Mouse (Mus musculus): ENCODE measurements at regions not wholly inside any gene's neighbourhood (a gene's known extent, or its start where the extent isn't known, plus 50 kb on each side); places are given as distances from the start of the nearest gene placed in this dataset.

DNA sequence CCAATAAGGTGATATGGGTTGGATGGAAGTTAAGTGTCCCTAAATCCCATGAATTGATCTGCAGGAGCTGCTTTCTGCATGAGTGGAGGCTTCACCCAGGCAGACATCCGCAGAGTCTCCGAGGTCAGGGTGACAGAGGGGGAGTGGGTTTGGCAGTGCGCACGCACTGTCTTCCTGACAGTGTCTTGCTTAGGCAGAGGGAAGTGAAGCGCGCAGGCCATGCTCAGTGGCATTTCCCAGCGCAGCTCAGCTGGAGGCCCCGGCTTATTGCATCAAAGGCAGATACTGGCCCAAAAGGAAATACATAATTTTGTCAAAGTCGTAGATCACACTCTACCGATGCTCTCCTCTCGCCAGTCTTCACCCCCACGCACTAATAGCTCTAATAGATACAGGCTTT, 252.7 kb upstream of the Dnajc24 start:
- Histone ChIP-seq H3K4me1 (ENCODE audit: control insufficient read depth, insufficient read depth, low read length) (no peaks in the 10 kb centered on the region), H3K27ac (ENCODE audit: control insufficient read depth, insufficient read depth, low read depth, low read length, poor library complexity) (no peak overlapping the region), H3K4me3 (replicated peaks; ENCODE audit: control insufficient read depth, low read depth, low read length) (no peak overlapping the region)
- 75% methylated on average over 12 of the region's 12 CpGs for WGBS
- TF ChIP-seq POLR2A (IDR thresholded peaks at IDR 0.05; ENCODE audit: borderline replicate concordance, control insufficient read depth, low read depth, low read length) (no peak), CTCF (IDR thresholded peaks at IDR 0.05; ENCODE audit: control insufficient read depth, insufficient read depth, low read length) (no peak)

DNA sequence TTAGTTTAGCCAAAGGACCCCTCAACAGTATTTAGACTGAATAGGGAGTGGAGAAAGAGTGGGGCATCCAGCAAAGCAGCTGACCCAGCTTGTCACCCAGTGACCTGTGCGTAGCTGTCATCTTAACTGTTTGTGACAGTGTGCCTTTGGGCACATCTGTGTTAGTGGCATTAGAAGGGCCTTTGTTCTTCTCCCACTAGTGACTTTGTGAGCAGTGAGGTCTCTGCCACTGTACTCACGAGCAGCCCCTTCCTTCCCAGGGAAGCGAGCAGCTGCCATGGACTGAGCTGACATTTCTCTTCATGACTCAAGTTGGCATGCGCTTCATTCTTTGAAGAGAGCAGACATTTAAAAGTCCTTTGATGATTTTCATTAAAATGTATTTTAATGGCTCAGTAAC, 231.0 kb upstream of the Dnajc24 start:
- no peak for TF ChIP-seq POLR2A (IDR thresholded peaks at IDR 0.05; ENCODE audit: borderline replicate concordance, control insufficient read depth, low read depth, low read length)
- no peak for TF ChIP-seq CTCF (IDR thresholded peaks at IDR 0.05; ENCODE audit: control insufficient read depth, insufficient read depth, low read length)
- Histone ChIP-seq H3K4me3 (replicated peaks; ENCODE audit: control insufficient read depth, low read depth, low read length) (no peak overlapping the region), H3K27ac (ENCODE audit: control insufficient read depth, insufficient read depth, low read depth, low read length, poor library complexity) (no peak overlapping the region), H3K4me1 (ENCODE audit: control insufficient read depth, insufficient read depth, low read length) (no peaks in the 10 kb centered on the region)
- 74% methylated on average over 4 of the region's 4 CpGs for WGBS

DNA sequence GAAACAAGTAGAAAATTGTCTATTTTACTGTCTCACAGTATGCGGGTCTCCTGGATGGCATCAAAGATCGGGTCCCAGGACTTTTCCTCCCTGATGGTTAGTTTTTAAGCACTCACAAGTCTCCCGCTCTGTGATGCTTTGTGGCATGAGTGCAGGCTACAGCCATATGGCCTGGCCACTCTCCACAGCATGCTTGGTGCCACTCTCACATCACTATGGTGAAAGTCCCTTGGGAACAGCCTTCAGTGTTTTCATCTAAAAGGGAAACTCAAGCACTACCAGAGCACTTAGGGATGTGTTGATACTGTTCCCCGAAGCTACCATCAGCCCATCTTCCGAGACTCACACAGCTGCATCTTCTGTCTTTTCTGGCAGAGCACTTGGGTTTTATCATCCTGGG, 227.8 kb upstream of the Dnajc24 start:
- TF ChIP-seq CTCF (IDR thresholded peaks at IDR 0.05; ENCODE audit: control insufficient read depth, insufficient read depth, low read length) (no peak), POLR2A (IDR thresholded peaks at IDR 0.05; ENCODE audit: borderline replicate concordance, control insufficient read depth, low read depth, low read length) (no peak)
- Histone ChIP-seq H3K4me1 (ENCODE audit: control insufficient read depth, insufficient read depth, low read length) (no peaks in the 10 kb centered on the region), H3K27ac (ENCODE audit: control insufficient read depth, insufficient read depth, low read depth, low read length, poor library complexity) (no peak overlapping the region), H3K4me3 (replicated peaks; ENCODE audit: control insufficient read depth, low read depth, low read length) (no peak overlapping the region)
- WGBS: 76% methylated on average over 5 of the region's 5 CpGs

DNA sequence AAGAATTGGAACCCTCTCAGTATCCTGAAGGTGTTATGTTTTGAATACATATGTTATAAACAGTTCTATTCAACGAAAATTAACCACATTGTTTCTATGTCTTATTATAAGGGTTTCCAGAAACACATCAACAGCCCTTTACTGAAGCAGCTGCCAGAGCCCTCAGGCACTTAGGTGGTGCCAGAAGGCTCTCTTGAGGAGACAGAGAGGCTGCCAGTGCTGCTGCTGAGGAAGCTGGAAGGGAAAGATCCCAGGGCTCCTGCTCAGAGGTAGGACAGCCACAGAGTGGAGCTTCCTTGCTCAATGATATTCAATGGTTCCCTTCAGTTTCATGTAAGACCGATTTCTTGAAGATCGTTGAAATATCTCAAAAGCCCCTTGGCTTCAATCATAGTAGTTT, 226.7 kb upstream of the Dnajc24 start:
- TF ChIP-seq CTCF (IDR thresholded peaks at IDR 0.05; ENCODE audit: control insufficient read depth, insufficient read depth, low read length) (no peak), POLR2A (IDR thresholded peaks at IDR 0.05; ENCODE audit: borderline replicate concordance, control insufficient read depth, low read depth, low read length) (no peak)
- no peaks in the 10 kb centered on the region for H3K4me1 ChIP-seq (ENCODE audit: control insufficient read depth, insufficient read depth, low read length)
- WGBS: 75% methylated on average over 3 of the region's 3 CpGs
- H3K4me3 ChIP-seq (replicated peaks; ENCODE audit: control insufficient read depth, low read depth, low read length): no peak overlapping the region
- H3K27ac ChIP-seq (ENCODE audit: control insufficient read depth, insufficient read depth, low read depth, low read length, poor library complexity): no peak overlapping the region

DNA sequence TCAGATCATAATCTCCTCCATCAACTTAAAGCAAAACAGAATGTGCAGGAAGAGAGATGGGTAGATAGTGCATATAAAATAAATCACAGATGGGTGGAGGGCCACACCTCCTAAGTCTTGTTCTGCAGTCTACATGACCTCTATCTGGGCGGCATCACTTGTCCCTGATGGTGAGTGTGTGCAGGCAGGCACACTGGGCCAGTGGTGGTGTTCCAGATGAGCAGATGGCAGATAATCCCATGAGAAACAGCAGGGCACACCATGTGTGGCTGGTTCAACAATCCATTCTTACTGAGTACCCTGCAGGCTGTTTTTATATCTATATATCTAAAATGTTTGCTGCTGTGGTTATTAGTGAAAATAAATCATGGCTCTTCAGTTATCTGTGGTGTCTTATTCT, 224.9 kb upstream of the Dnajc24 start:
- TF ChIP-seq POLR2A (IDR thresholded peaks at IDR 0.05; ENCODE audit: borderline replicate concordance, control insufficient read depth, low read depth, low read length) (no peak), CTCF (IDR thresholded peaks at IDR 0.05; ENCODE audit: control insufficient read depth, insufficient read depth, low read length) (no peak)
- WGBS: 63% methylated on average over 1 of the region's 1 CpGs
- H3K4me1 ChIP-seq (ENCODE audit: control insufficient read depth, insufficient read depth, low read length): no peaks in the 10 kb centered on the region
- no peak overlapping the region for H3K4me3 ChIP-seq (replicated peaks; ENCODE audit: control insufficient read depth, low read depth, low read length)
- H3K27ac ChIP-seq (ENCODE audit: control insufficient read depth, insufficient read depth, low read depth, low read length, poor library complexity): no peak overlapping the region

DNA sequence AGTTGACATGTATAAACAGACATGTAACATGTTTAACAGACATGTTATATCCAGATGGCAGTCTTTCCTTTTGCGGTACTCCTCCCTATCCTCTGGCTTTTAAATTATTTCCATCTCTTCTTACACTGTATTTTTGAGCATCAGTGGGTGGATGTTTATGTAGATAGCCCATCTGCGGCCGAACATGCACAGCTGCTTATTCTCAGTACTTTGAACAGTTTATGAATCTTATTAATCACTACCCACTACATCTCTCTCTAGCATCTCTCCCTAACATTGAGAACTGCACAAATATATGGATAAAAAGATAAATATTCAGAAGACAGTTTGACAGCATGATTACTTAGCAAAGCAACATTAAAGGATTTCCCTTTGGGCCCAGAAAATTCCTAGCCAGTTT, 212.8 kb upstream of the Dnajc24 start:
- H3K27ac ChIP-seq (ENCODE audit: control insufficient read depth, insufficient read depth, low read depth, low read length, poor library complexity): no peak overlapping the region
- WGBS: 84% methylated on average over 3 of the region's 3 CpGs
- TF ChIP-seq POLR2A (IDR thresholded peaks at IDR 0.05; ENCODE audit: borderline replicate concordance, control insufficient read depth, low read depth, low read length): no peak
- TF ChIP-seq CTCF (IDR thresholded peaks at IDR 0.05; ENCODE audit: control insufficient read depth, insufficient read depth, low read length): no peak
- no peak overlapping the region for H3K4me3 ChIP-seq (replicated peaks; ENCODE audit: control insufficient read depth, low read depth, low read length)
- H3K4me1 ChIP-seq (ENCODE audit: control insufficient read depth, insufficient read depth, low read length): no peaks in the 10 kb centered on the region

DNA sequence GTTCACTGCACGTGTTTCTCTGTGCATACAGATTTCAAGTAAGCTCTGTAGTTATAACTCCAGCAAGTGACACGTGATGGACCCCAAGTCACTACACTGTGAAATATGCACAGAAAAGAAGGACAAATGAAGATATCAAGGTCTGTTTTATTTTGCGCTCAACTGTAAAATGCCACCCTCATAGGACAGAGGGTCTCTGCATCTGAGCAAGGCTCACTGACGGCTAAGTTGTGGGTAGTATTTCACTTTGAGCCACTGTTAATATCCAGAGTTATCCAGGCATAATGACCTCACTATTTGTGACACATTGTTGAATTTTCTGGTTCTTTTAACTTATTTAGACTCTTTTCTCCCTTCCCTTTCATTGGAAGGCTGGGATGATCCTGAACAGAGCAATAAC, 210.4 kb upstream of the Dnajc24 start:
- no peak for TF ChIP-seq CTCF (IDR thresholded peaks at IDR 0.05; ENCODE audit: control insufficient read depth, insufficient read depth, low read length)
- H3K4me3 ChIP-seq (replicated peaks; ENCODE audit: control insufficient read depth, low read depth, low read length): no peak overlapping the region
- H3K4me1 ChIP-seq (ENCODE audit: control insufficient read depth, insufficient read depth, low read length): no peaks in the 10 kb centered on the region
- no peak overlapping the region for H3K27ac ChIP-seq (ENCODE audit: control insufficient read depth, insufficient read depth, low read depth, low read length, poor library complexity)
- 70% methylated on average over 4 of the region's 4 CpGs for WGBS

DNA sequence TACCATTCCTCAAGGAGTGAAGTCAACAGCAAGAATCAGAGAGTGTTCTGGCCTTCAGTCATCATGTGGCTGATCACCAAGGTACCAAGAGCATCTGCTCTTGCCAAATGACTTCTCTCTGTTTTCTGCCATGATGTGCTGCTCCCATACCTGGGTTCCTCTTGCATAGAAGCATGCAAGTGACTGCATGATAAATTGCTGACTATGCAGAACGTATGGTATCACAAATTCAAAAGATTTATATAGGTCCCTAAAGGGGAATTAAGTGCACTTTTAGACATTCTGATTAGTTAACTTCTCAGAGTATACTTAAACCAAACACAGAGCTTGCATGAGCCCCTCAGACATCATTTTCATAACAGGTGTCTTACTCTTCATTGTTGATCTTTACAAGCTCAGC, 207.4 kb upstream of the Dnajc24 start:
- Histone ChIP-seq H3K4me1 (ENCODE audit: control insufficient read depth, insufficient read depth, low read length) (no peaks in the 10 kb centered on the region), H3K4me3 (replicated peaks; ENCODE audit: control insufficient read depth, low read depth, low read length) (no peak overlapping the region), H3K27ac (ENCODE audit: control insufficient read depth, insufficient read depth, low read depth, low read length, poor library complexity) (no peak overlapping the region)
- 63% methylated on average over 1 of the region's 1 CpGs for WGBS
- no peak for TF ChIP-seq CTCF (IDR thresholded peaks at IDR 0.05; ENCODE audit: control insufficient read depth, insufficient read depth, low read length)
- no peak for TF ChIP-seq POLR2A (IDR thresholded peaks at IDR 0.05; ENCODE audit: borderline replicate concordance, control insufficient read depth, low read depth, low read length)

DNA sequence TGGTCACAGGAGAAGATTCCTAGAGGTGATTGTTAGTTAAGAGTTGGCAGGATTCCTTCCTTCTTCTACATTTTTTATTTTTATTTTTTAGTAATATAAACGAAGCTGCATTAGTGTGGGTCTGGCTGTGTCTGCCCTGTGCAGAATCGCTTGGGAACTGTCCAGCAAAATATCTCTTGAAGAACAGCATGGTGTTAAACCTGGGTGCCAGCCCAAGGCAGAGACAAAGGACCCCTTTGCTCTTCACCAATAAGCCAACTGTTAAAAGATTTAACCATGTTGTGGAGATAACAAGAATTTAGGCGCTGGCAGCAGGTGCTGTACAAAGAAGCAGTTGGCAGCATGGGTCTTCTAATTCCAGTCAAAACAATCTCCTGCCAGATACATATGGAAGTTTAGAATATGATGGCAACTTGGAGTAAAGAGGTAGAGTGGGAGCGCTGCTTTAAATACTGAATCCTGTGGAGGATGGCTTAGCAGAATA, 205.5 kb upstream of the Dnajc24 start:
- H3K27ac ChIP-seq (ENCODE audit: control insufficient read depth, insufficient read depth, low read depth, low read length, poor library complexity): no peak overlapping the region
- TF ChIP-seq CTCF (IDR thresholded peaks at IDR 0.05; ENCODE audit: control insufficient read depth, insufficient read depth, low read length) (no peak), POLR2A (IDR thresholded peaks at IDR 0.05; ENCODE audit: borderline replicate concordance, control insufficient read depth, low read depth, low read length) (no peak)
- no peaks in the 10 kb centered on the region for H3K4me1 ChIP-seq (ENCODE audit: control insufficient read depth, insufficient read depth, low read length)
- WGBS: 59% methylated on average over 4 of the region's 4 CpGs
- no peak overlapping the region for H3K4me3 ChIP-seq (replicated peaks; ENCODE audit: control insufficient read depth, low read depth, low read length)
